Comparison of ENCODE assay signal across 8 mouse cellular contexts in the genomic region with DNA sequence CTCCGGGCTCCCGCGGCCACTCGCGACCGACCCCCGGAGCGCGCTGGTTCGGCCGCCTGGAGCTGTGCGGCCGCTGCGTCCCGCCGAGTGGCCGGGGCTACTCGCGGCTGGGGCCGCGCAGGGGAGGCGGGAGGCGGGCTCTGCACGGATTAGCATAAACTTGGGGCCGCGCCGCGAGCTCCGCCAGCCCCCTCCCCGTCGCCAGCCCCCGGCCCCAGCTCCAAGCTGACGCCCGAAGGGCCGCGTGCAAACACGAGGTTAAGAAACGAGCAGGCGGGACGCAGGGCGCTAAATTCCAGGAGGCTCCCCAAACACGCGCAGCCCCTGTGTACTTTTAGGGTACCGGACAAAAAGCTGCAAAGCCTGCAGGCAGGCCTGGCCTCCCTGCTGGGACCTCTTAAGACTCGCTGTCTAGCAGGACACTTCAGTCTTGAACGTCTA. TPM values are rescaled to one million over a fixed set of nuclear protein-coding genes. Genes with fewer than 3 reads are reported as not detected.
DNase-seq lines count a peak whose midpoint lies in the region; ATAC-seq lines count a peak whose summit lies in the region.

A gene (minus strand): TSS at position 98 of the 441 bp plus-strand sequence.

- WGBS in liver, embryonic 16.5 days (ENCODE audit: insufficient replicate concordance) = 2% methylated on average over 46 of the region's 46 CpGs

- H3K9ac ChIP-seq in liver, embryonic 16.5 days (ENCODE audit: low read depth, low read length) = no peak within 1 kb of the TSS

- H3K4me2 ChIP-seq in liver, embryonic 16.5 days (ENCODE audit: low read depth, low read length) = peak within 1 kb of the TSS; percentile 50

- H3K4me3 ChIP-seq in liver, embryonic 16.5 days (ENCODE audit: low read depth, low read length) = peak within 1 kb of the TSS; percentile 29

- no peak within 1 kb of the TSS for H3K27ac ChIP-seq in liver, embryonic 16.5 days (ENCODE audit: low read length)

- no peaks in the 10 kb centered on the region for H3K4me1 ChIP-seq in liver, embryonic 16.5 days (ENCODE audit: control insufficient read depth, low read depth, low read length)

- DNase-seq in adrenal gland, postnatal 10 days = peak; percentile 23
- DNase-seq in adrenal gland, adult 2 months = no peak
- DNase-seq in R1 (ENCODE audit: low read depth, low spot score) = peak; percentile 40
- DNase-seq in heart, postnatal 4 days = peak; percentile 27
- peak; percentile 13 for DNase-seq in yolk sac, embryonic 10.5 days (ENCODE audit: low spot score)
- no peak for DNase-seq in T-cell, adult 2 months (ENCODE audit: low spot score)
- DNase-seq in adrenal gland, adult (ENCODE audit: inconsistent age in 2 of 2, low spot score in 1 of 2) = no peak

- ATAC-seq in liver, embryonic 16.5 days (ENCODE audit: low read depth) = no peak

- H3K36me3 ChIP-seq in liver, embryonic 16.5 days (ENCODE audit: control insufficient read depth, insufficient read depth) = no peaks in the 10 kb centered on the region

- H3K9me3 ChIP-seq in liver, embryonic 16.5 days (replicated peaks; ENCODE audit: control insufficient read depth, low read length) = no peaks in the 10 kb centered on the region

- H3K27me3 ChIP-seq in liver, embryonic 16.5 days (ENCODE audit: control insufficient read depth, insufficient read depth, low read depth, low read length) = peaks cover 40% of the 10 kb centered on the region

RNA-seq across cellular contexts. Expression of the gene that starts here (rescaled TPM):
- total RNA-seq in adrenal gland, postnatal 10 days (2021) = under 1 TPM; 0.63 to 0.70 TPM
- total RNA-seq in adrenal gland, adult 2 months (2021) = not detected
- 0.06 and 0.07 TPM in 2 replicates for polyA plus RNA-seq in adrenal gland, adult 2 months (2012; rRNA removed)
- 1 to 10 TPM; 8.8 to 9.6 TPM for total RNA-seq in heart, postnatal 4 days (2021)
- 0.20 and 0.32 TPM in 2 replicates for polyA plus RNA-seq in liver, embryonic 16.5 days (2015; fragmentation: Nextera tagmentation; extraction: Ambion mirVana)

Comparison
In these comparisons a context has a peak if more than half of its experiments do, and no peak if none do; other contexts are left out.
1. RNA of the gene that starts here (total RNA-seq): 8.8 to 9.6 TPM in heart, postnatal 4 days; 0.63 to 0.70 TPM in adrenal gland, postnatal 10 days and not detected in adrenal gland, adult 2 months; every median in the first group is over 4 times any median in the second.
2. Peak in DNase-seq in adrenal gland, postnatal 10 days; RNA of the gene not detected or under 1 TPM.
3. DNase-seq: peak in R1 (single experiment), heart, postnatal 4 days (single experiment) and yolk sac, embryonic 10.5 days (single experiment); none in adrenal gland, adult 2 months (single experiment), T-cell, adult 2 months (single experiment) and adrenal gland, adult (0 of 2).